Mouse (Mus musculus) forebrain, postnatal 0 days (tissue): ENCODE results near the gene Cope. TPM values are rescaled to one million over a fixed set of nuclear protein-coding genes. Genes with fewer than 3 reads are reported as not detected.

Experiments
- ATAC-seq: fragments of 200-750 bp; cut with Nextera tagmentation; 2 replicates; pipeline ENCODE4 v1.8.0; 2017; ENCODE audit warnings: mild to moderate bottlenecking, moderate library complexity
- DNase-seq: peaks from one replicate; pipeline ENCODE4 v3.0.0-alpha.2; 2015
- H3K27ac ChIP-seq: fragments of 300-500 bp; sonication (generic); 2 replicates; pipeline ENCODE4 v1.5.1; 2014; ENCODE audit warnings: low read depth, mild to moderate bottlenecking, antibody characterized with exemption, low read length, moderate library complexity, mixed read lengths
- H3K27me3 ChIP-seq: fragments of 300-500 bp; sonication (generic); 2 replicates; pipeline ENCODE4 v1.6.1; 2014; ENCODE audit warnings: mild to moderate bottlenecking, low read length, mixed read lengths; ENCODE audit not compliant: insufficient read depth
- H3K36me3 ChIP-seq: fragments of 300-500 bp; sonication (generic); 2 replicates; pipeline ENCODE4 v1.6.1; 2014; ENCODE audit warnings: mild to moderate bottlenecking, moderate library complexity; ENCODE audit not compliant: insufficient read depth
- H3K4me1 ChIP-seq: fragments of 300-500 bp; sonication (generic); 2 replicates; pipeline ENCODE4 v1.6.1; 2014; ENCODE audit warnings: antibody characterized with exemption; ENCODE audit not compliant: insufficient read depth
- H3K4me2 ChIP-seq: fragments of 300-500 bp; sonication (generic); 2 replicates; pipeline ENCODE4 v1.6.1; 2014; ENCODE audit warnings: low read depth, mild to moderate bottlenecking, moderate library complexity
- H3K4me3 ChIP-seq: fragments of 300-500 bp; sonication (generic); 2 replicates; pipeline ENCODE4 v1.5.1; 2014; ENCODE audit warnings: low read depth, low read length, mixed read lengths
- H3K9ac ChIP-seq: fragments of 300-500 bp; sonication (generic); 2 replicates; pipeline ENCODE4 v1.6.1; 2014; ENCODE audit warnings: mild to moderate bottlenecking
- H3K9me3 ChIP-seq: fragments of 300-500 bp; sonication (generic); 2 replicates; pipeline ENCODE4 v1.6.1; 2016; ENCODE audit warnings: low read length
- CTCF ChIP-seq: sonication (generic); IDR thresholded peaks from 2 replicates; pipeline ENCODE4 v1.5.1; 2016; ENCODE audit warnings: antibody characterized with exemption, control low read depth, low read depth
- WGBS: fragments of 180-500 bp; shearing (Covaris S2); extraction: QIAGEN DNeasy Blood & Tissue Kit; methylation state at CpG from one replicate; pipeline ENCODE4 v1.1.7; 2014; 5-methylcytosine and 5-hydroxymethylcytosine counted together
- polyA plus RNA-seq: library from polyadenylated mRNA; unstranded; fragments of >200 nt; fragmentation: Nextera tagmentation; extraction: Ambion mirVana; gene quantifications from 2 replicates; pipeline ENCODE4 v1.2.1, GENCODE M21; 2015
- total RNA-seq: library from RNA; depleted of rRNA; stranded (reverse); fragments of >200 nt; gene quantifications from 2 replicates; pipeline ENCODE4 v1.2.3, GENCODE M21; 2014

Gene Cope
- total and polyA plus RNA-seq, 2 experiments from 2014 or later = 86.6 to 259 TPM

DNA sequence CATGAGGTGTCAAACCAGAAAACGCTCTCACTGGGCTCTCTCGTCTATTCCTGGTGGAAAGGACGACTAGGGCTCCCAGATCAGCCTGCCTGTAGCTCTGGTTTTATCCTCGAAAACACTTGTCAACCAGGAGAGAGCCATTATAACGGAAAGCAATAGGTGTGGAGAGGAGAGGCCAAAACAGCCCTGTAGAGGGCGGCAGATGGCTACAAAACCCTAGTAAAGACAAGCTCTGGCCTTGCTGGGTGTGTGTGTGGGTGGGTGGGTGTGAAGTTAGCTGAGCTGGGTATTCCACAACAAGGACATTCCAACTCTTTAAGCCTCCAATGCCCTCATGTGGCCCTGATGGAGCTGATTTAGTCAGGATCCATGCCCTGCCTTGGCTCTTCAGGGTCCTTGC lies 41.4 kb downstream of the Cope start:
- Histone ChIP-seq H3K4me3 (no peak overlapping the region), H3K9me3 (no peaks in the 10 kb centered on the region), H3K27ac (no peak overlapping the region), H3K4me2 (no peak overlapping the region), H3K27me3 (no peaks in the 10 kb centered on the region), H3K4me1 (no peaks in the 10 kb centered on the region), H3K9ac (no peak overlapping the region), H3K36me3 (peaks cover 48% of the 10 kb centered on the region)
- DNase-seq (peak; percentile 71), ATAC-seq (peak; percentile 87)
- WGBS = 52% methylated on average over 6 of the region's 6 CpGs
- peak; percentile 67 for TF ChIP-seq CTCF

GRCm38 (mm10) chr8:70344279-70344678 lies 42.0 kb downstream of the Cope start:
- H3K4me2 ChIP-seq = no peak overlapping the region
- DNase-seq (no peak), ATAC-seq (no peak; the same call in 1 of the 2 replicates)
- H3K9ac ChIP-seq = no peak overlapping the region
- H3K9me3 ChIP-seq = no peaks in the 10 kb centered on the region
- H3K27me3 ChIP-seq = no peaks in the 10 kb centered on the region
- WGBS = 84% methylated on average over 2 of the region's 2 CpGs
- no peak overlapping the region for H3K27ac ChIP-seq
- no peak overlapping the region for H3K4me3 ChIP-seq
- H3K36me3 ChIP-seq = peaks cover 43% of the 10 kb centered on the region
- H3K4me1 ChIP-seq = no peaks in the 10 kb centered on the region
- TF ChIP-seq CTCF = no peak

GRCm38 (mm10) chr8:70347443-70347842 lies 45.1 kb downstream of the Cope start:
- no peak overlapping the region for H3K4me3 ChIP-seq
- H3K27ac ChIP-seq = no peak overlapping the region
- H3K9ac ChIP-seq = 0 out of 2 replicates have a peak overlapping the region, but pooled peaks have one; percentile 10
- peaks cover 19% of the 10 kb centered on the region for H3K4me1 ChIP-seq
- H3K27me3 ChIP-seq = no peaks in the 10 kb centered on the region
- peaks cover 17% of the 10 kb centered on the region; the same call in 1 of the 2 replicates for H3K36me3 ChIP-seq
- H3K4me2 ChIP-seq = no peak overlapping the region
- 86% methylated on average over 4 of the region's 4 CpGs for WGBS
- ATAC-seq (no peak), DNase-seq (no peak)
- TF ChIP-seq CTCF = no peak
- no peaks in the 10 kb centered on the region for H3K9me3 ChIP-seq

DNA sequence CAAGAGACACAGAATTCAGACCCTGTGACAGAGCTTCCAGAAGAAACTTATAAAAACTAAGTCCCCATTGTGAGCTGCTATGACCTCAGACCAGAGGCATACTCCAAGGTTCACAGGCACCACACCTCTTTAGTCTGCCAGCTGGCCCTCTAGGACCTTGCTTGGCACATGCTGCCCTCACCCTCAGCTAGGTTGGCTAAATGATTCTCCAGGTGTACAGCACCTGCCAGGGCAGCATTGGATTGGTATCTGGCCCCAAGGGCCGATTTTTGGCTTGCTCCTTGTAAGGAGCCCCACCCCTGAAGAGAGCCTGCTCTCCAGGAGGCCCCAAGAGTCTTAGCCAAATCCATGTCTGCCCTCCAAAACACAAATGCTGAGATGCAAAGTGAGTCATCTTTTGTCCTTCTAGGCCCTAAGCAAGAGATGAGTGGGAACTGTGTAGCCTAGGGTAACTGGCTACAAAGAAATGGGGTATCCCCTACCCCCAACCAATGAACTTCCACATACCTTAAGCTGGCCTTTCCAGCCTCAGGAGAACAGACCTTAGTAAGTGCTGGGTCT lies 45.6 kb downstream of the Cope start:
- H3K4me3 ChIP-seq = no peak overlapping the region
- 0 out of 2 replicates have a peak overlapping the region, but pooled peaks have one; percentile 10 for H3K9ac ChIP-seq
- H3K4me2 ChIP-seq = no peak overlapping the region
- ATAC-seq (no peak), DNase-seq (no peak)
- H3K27me3 ChIP-seq = no peaks in the 10 kb centered on the region
- H3K27ac ChIP-seq = no peak overlapping the region
- peaks cover 12% of the 10 kb centered on the region; the same call in 1 of the 2 replicates for H3K36me3 ChIP-seq
- peaks cover 19% of the 10 kb centered on the region for H3K4me1 ChIP-seq
- no peaks in the 10 kb centered on the region for H3K9me3 ChIP-seq
- 74% methylated on average over 1 of the region's 1 CpGs for WGBS
- TF ChIP-seq CTCF = no peak

DNA sequence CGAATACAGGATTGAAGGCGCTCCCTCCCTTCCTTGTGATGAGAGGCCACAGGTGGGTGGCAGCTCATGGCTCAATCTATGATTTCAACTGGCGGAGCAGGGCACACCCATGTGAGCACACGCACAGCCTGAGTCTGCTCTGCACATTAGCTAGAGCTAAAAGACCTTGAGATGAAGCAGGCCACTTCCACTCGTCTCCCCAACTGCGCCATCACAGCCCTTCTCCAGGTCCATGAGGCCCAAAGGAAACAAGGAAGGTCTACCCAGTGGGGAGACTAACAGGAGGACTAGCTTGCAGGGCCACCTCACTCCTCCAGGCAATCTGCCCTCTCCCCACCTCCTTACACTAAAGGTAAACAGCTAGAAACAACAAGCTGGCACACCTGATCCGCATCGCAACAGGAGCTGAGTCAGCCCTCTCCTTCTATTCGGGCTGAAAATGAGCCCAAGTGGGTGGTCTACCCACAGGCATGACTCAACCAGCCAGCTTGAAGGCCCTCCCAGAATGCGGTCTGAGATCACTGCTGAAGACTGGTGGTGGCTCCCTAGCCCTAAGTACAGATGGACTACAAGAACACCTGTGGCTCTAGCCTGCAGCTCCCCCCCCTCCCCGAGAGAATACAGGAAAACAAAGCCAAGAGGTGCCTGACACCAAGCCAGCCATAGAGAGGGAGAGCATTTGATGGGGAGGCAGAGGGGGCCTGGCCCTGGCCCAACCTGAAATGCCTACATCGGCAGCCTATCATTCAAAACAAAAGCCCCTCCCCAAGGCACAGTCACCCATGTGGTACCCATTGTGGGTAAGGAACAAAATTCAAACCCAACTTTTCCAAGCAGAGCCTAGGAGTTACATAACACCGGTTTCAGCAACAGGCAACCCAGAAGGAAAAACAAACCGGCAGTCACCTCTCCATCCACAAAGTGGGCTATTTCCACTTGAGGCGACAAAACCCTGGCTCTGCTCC lies 49.0 kb downstream of the Cope start:
- DNase-seq = no peak
- Histone ChIP-seq H3K36me3 (peaks cover 2% of the 10 kb centered on the region; the same call in 1 of the 2 replicates), H3K9me3 (no peaks in the 10 kb centered on the region), H3K4me1 (peaks cover 19% of the 10 kb centered on the region), H3K4me3 (peak overlapping the region; percentile 94), H3K27ac (no peak overlapping the region), H3K9ac (peak overlapping the region; percentile 91), H3K4me2 (peak overlapping the region; percentile 96), H3K27me3 (no peaks in the 10 kb centered on the region)
- ATAC-seq = no peak
- WGBS = 42% methylated on average over 15 of the region's 15 CpGs
- no peak for TF ChIP-seq CTCF

- no peak for DNase-seq
- TF ChIP-seq CTCF = no peak
- H3K27ac ChIP-seq = no peak overlapping the region
- H3K4me3 ChIP-seq = peak overlapping the region; percentile 94
- no peak for ATAC-seq
- peaks cover 19% of the 10 kb centered on the region for H3K4me1 ChIP-seq
- H3K9ac ChIP-seq = peak overlapping the region; percentile 91
- no peaks in the 10 kb centered on the region for H3K27me3 ChIP-seq
- no peaks in the 10 kb centered on the region; the same call in 1 of the 2 replicates for H3K36me3 ChIP-seq
- H3K9me3 ChIP-seq = no peaks in the 10 kb centered on the region
- H3K4me2 ChIP-seq = peak overlapping the region; percentile 96
- WGBS = 24% methylated on average over 3 of the region's 3 CpGs
Observed at GRCm38 (mm10) chr8:70352000-70352384, 49.7 kb downstream of the Cope start.
